Mouse (Mus musculus) kidney, postnatal 25 days (tissue): ENCODE data around the gene Fam160b1.
A peak's percentile ranks its signal among the peaks of the same experiment; 100 is the strongest.

ENCODE experiments used
- DNase-seq, 2 experiments: peaks; one replicate each; pipeline ENCODE4 v3.0.0; 2021; ENCODE audit warnings: mixed read lengths in 2 of 2

Fam160b1 gene

GRCm38 (mm10) chr19:57427756-57428438 is 67.4 kb downstream of the Fam160b1 start:
- no peak for DNase-seq

DNA sequence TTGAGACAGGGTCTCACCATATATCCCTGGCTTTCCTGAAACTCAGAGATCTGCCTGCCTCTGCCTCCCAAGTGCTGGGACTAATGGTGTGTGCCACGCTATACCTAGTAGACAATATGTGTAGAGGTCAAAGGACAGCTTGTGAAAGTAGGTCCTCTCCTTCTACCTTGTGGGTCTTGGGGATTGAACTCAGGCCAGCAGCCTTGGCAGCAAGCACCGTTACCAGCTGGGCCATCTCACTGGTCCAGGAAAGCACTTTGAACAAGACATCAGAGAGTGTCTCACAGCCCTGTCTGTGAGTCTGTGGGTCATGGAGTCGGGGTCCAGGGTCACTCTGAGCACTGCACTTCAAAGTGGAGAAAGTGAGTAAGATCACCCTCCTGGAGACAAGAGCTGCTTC is 68.2 kb downstream of the Fam160b1 start:
- DNase-seq = no peak

GRCm38 (mm10) chr19:57429926-57430325 is 69.4 kb downstream of the Fam160b1 start:
- DNase-seq = no peak

DNA sequence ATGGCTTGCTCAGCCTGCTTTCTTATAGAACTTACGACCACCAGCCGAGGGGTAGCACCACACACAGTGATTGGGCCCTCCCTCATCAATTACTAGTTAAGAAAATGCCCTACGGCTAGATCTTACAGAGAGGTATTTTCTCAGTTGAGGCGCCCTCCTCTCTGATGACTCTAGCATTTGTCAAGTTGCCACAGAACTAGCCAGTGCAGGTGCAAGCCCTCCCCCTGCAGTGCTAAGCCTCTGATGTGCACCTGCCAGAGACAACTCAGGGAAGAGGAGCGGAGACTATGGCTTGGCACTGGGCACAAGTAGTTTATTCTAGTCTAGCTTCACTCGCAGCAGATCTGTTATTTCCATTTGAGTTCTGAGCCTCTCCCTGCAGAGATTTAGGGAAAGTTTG is 71.0 kb downstream of the Fam160b1 start:
- no peak for DNase-seq

DNA sequence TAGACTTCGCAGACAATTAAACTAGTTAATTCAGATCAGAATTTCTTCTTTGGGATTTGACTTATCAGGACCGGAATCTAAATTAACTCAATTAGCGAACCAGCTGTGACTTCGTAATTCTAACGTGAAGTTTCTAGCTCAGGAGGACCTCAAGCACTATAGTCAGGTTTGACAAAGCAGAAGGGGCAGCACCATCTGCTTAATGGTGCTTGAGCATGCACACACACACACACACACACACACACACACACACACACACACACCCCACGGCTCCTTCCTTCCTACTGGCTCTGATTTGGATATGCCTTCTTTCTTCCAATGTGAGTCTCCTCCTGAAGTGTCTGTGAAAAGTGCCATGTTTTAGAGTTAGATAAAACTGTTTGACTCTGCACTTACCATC is 73.5 kb downstream of the Fam160b1 start:
- no peak for DNase-seq

- DNase-seq = peak; percentile 48 to 52
Measured at GRCm38 (mm10) chr19:57436586-57437021, 76.1 kb downstream of the Fam160b1 start.

- no peak for DNase-seq
Measured at GRCm38 (mm10) chr19:57437042-57437441, 76.6 kb downstream of the Fam160b1 start.
